Mouse (Mus musculus) embryonic facial prominence, embryonic 15.5 days (tissue): ENCODE data around the gene Zfp143. TPM values are rescaled to one million over a fixed set of nuclear protein-coding genes. Genes with fewer than 3 reads are reported as not detected.
A peak's percentile ranks its signal among the peaks of the same experiment; 100 is the strongest.
"Not testable (repeated sequence)": the region's sequence is repeated elsewhere in the genome, so short reads cannot be mapped to it uniquely, and the experiment has no call there.

Experiments used
- ATAC-seq: fragments of 200-750 bp; cut with Nextera tagmentation; 2 replicates; pipeline ENCODE4 v1.8.0; 2017; ENCODE audit warnings: low read depth, moderate TSS enrichment; ENCODE audit not compliant: insufficient number of reproducible peaks, low FRiP score, low TSS enrichment
- H3K27ac ChIP-seq: fragments of 300-500 bp; sonication (generic); replicated peaks from 2 replicates; pipeline ENCODE4 v1.5.1; 2015; ENCODE audit warnings: mild to moderate bottlenecking, inconsistent platforms
- H3K27me3 ChIP-seq: fragments of 300-500 bp; sonication (generic); 2 replicates; pipeline ENCODE4 v1.6.1; 2015; ENCODE audit warnings: inconsistent platforms
- H3K36me3 ChIP-seq: fragments of 300-500 bp; sonication (generic); 2 replicates; pipeline ENCODE4 v1.6.1; 2015; ENCODE audit warnings: mild to moderate bottlenecking, inconsistent platforms
- H3K4me1 ChIP-seq: fragments of 300-500 bp; sonication (generic); 2 replicates; pipeline ENCODE4 v1.6.1; 2015; ENCODE audit warnings: inconsistent platforms
- H3K4me2 ChIP-seq: fragments of 300-500 bp; sonication (generic); replicated peaks from 2 replicates; pipeline ENCODE4 v1.6.1; 2015; ENCODE audit warnings: mild to moderate bottlenecking, inconsistent platforms
- H3K4me3 ChIP-seq: fragments of 300-500 bp; sonication (generic); replicated peaks from 2 replicates; pipeline ENCODE4 v1.5.1; 2015; ENCODE audit warnings: mild to moderate bottlenecking, inconsistent platforms
- H3K9ac ChIP-seq: fragments of 300-500 bp; sonication (generic); 2 replicates; pipeline ENCODE4 v1.6.1; 2015; ENCODE audit warnings: inconsistent platforms
- H3K9me3 ChIP-seq: fragments of 300-500 bp; sonication (generic); replicated peaks from 2 replicates; pipeline ENCODE4 v1.6.1; 2016; ENCODE audit warnings: inconsistent platforms
- WGBS: fragments of 180-500 bp; shearing (Covaris S2); methylation state at CpG from one replicate; pipeline ENCODE4 v1.1.7; 2015; 5-methylcytosine and 5-hydroxymethylcytosine counted together
- polyA plus RNA-seq: library from polyadenylated mRNA; unstranded; fragments of >200 nt; fragmentation: Nextera tagmentation; extraction: Ambion mirVana; gene quantifications from 2 replicates; pipeline ENCODE4 v1.2.1, GENCODE M21; 2015

The Zfp143 gene
- polyA plus RNA-seq, result 16.1 and 17.3 TPM in 2 replicates

- WGBS, result under 1% methylated on average over 34 of the region's 34 CpGs
- H3K4me2 ChIP-seq, result peak within 1 kb of the TSS; percentile 56
- H3K9me3 ChIP-seq, result no peaks in the 10 kb centered on the region
- H3K27ac ChIP-seq, result peak within 1 kb of the TSS; percentile 100
- peak within 1 kb of the TSS; percentile 69 for H3K4me3 ChIP-seq
- H3K36me3 ChIP-seq, result peaks cover 22% of the 10 kb centered on the region
- ATAC-seq, result peak; percentile 99
- peak within 1 kb of the TSS; percentile 90 for H3K9ac ChIP-seq
- H3K4me1 ChIP-seq, result peaks cover 17% of the 10 kb centered on the region
- no peaks in the 10 kb centered on the region for H3K27me3 ChIP-seq
Measured at GRCm38 (mm10) chr7:110061199-110061751, at the start of gene Zfp143. TSS of gene Zfp143 (plus strand) at chr7:110061217.

GRCm38 (mm10) chr7:110011417-110011816, 49.6 kb upstream of the Zfp143 start:
- H3K4me3 ChIP-seq, result no peak overlapping the region

GRCm38 (mm10) chr7:110014272-110014671, 46.7 kb upstream of the Zfp143 start:
- Histone ChIP-seq H3K4me3 (no peak overlapping the region), H3K27me3 (no peaks in the 10 kb centered on the region), H3K9ac (no peak overlapping the region), H3K27ac (no peak overlapping the region), H3K36me3 (no peaks in the 10 kb centered on the region), H3K9me3 (no peaks in the 10 kb centered on the region), H3K4me1 (no peaks in the 10 kb centered on the region), H3K4me2 (no peak overlapping the region)
- no peak for ATAC-seq
- WGBS, result 78% methylated on average over 5 of the region's 5 CpGs

More at GRCm38 (mm10) chr7:110011417-110011816, 49.6 kb upstream of the Zfp143 start:
- 43% methylated on average over 1 of the region's 1 CpGs for WGBS
- ATAC-seq, result no peak
- Histone ChIP-seq H3K27ac (no peak overlapping the region), H3K9ac (no peak overlapping the region), H3K27me3 (no peaks in the 10 kb centered on the region), H3K4me1 (no peaks in the 10 kb centered on the region), H3K36me3 (no peaks in the 10 kb centered on the region), H3K4me2 (no peak overlapping the region), H3K9me3 (no peaks in the 10 kb centered on the region)

- no peaks in the 10 kb centered on the region for H3K36me3 ChIP-seq
- H3K9ac ChIP-seq, result peak within 1 kb of the TSS; percentile 99
- 0 out of 2 replicates have a peak, but pooled peaks cover 3% of the 10 kb centered on the region for H3K4me1 ChIP-seq
- WGBS, result under 1% methylated on average over 48 of the region's 48 CpGs
- H3K9me3 ChIP-seq, result no peaks in the 10 kb centered on the region
- ATAC-seq, result peak; percentile 94
- no peaks in the 10 kb centered on the region for H3K27me3 ChIP-seq
- H3K4me3 ChIP-seq, result peak within 1 kb of the TSS; percentile 99
- peak within 1 kb of the TSS; percentile 92 for H3K27ac ChIP-seq
- H3K4me2 ChIP-seq, result peak within 1 kb of the TSS; percentile 63
Measured at GRCm38 (mm10) chr7:110018117-110018630, 42.8 kb upstream of the Zfp143 start, which contains the start of gene Ipo7. TSS of gene Ipo7 (plus strand) at chr7:110018274.

- ATAC-seq, result peak; percentile 78
- Histone ChIP-seq H3K27me3 (no peaks in the 10 kb centered on the region), H3K27ac (peak overlapping the region; percentile 92), H3K9me3 (no peaks in the 10 kb centered on the region), H3K9ac (peak overlapping the region; percentile 99), H3K4me2 (peak overlapping the region; percentile 63), H3K4me1 (0 out of 2 replicates have a peak, but pooled peaks cover 3% of the 10 kb centered on the region), H3K36me3 (no peaks in the 10 kb centered on the region), H3K4me3 (peak overlapping the region; percentile 99)
- under 1% methylated on average over 40 of the region's 42 CpGs for WGBS
Measured at GRCm38 (mm10) chr7:110018631-110019482, 42.2 kb upstream of the Zfp143 start.

- ATAC-seq, result no peak
- Histone ChIP-seq H3K4me3 (no peak overlapping the region), H3K27me3 (no peaks in the 10 kb centered on the region), H3K4me2 (no peak overlapping the region), H3K4me1 (0 out of 2 replicates have a peak, but pooled peaks cover 3% of the 10 kb centered on the region), H3K9me3 (no peaks in the 10 kb centered on the region), H3K27ac (no peak overlapping the region), H3K36me3 (peaks cover 6% of the 10 kb centered on the region; the same call in 1 of the 2 replicates), H3K9ac (no peak overlapping the region)
- WGBS, result 84% methylated on average over 1 of the region's 1 CpGs
Measured at GRCm38 (mm10) chr7:110023553-110023952, 37.5 kb upstream of the Zfp143 start.

GRCm38 (mm10) chr7:110026594-110026993, 34.4 kb upstream of the Zfp143 start:
- no peak for ATAC-seq
- H3K4me1 ChIP-seq, result no peaks in the 10 kb centered on the region
- no peak overlapping the region for H3K9ac ChIP-seq
- H3K36me3 ChIP-seq, result peaks cover 28% of the 10 kb centered on the region
- 68% methylated on average over 2 of the region's 2 CpGs for WGBS
- no peak overlapping the region for H3K27ac ChIP-seq
- H3K9me3 ChIP-seq, result no peaks in the 10 kb centered on the region
- no peak overlapping the region for H3K4me3 ChIP-seq
- no peaks in the 10 kb centered on the region for H3K27me3 ChIP-seq
- H3K4me2 ChIP-seq, result no peak overlapping the region

GRCm38 (mm10) chr7:110028826-110029225, 32.2 kb upstream of the Zfp143 start:
- no peak for ATAC-seq
- Histone ChIP-seq H3K27ac (no peak overlapping the region), H3K27me3 (no peaks in the 10 kb centered on the region), H3K36me3 (peaks cover 46% of the 10 kb centered on the region), H3K9me3 (no peaks in the 10 kb centered on the region), H3K4me2 (no peak overlapping the region), H3K4me1 (no peaks in the 10 kb centered on the region), H3K4me3 (no peak overlapping the region), H3K9ac (no peak overlapping the region)
- 47% methylated on average over 1 of the region's 1 CpGs for WGBS

GRCm38 (mm10) chr7:110030342-110030741, 30.7 kb upstream of the Zfp143 start:
- Histone ChIP-seq H3K4me2 (no peak overlapping the region), H3K4me3 (no peak overlapping the region), H3K27me3 (no peaks in the 10 kb centered on the region), H3K36me3 (peaks cover 48% of the 10 kb centered on the region), H3K27ac (no peak overlapping the region), H3K9ac (no peak overlapping the region), H3K4me1 (no peaks in the 10 kb centered on the region), H3K9me3 (no peaks in the 10 kb centered on the region)
- WGBS, result 62% methylated on average over 3 of the region's 3 CpGs
- no peak for ATAC-seq

GRCm38 (mm10) chr7:110057723-110058122, 3.3 kb upstream of the Zfp143 start:
- H3K27ac ChIP-seq, H3K9me3 ChIP-seq, ATAC-seq, H3K4me2 ChIP-seq, H3K9ac ChIP-seq, H3K27me3 ChIP-seq, H3K4me3 ChIP-seq: not testable (repeated sequence)
- H3K4me1 ChIP-seq, result peaks cover 12% of the 10 kb centered on the region
- H3K36me3 ChIP-seq, result peaks cover 35% of the 10 kb centered on the region
- WGBS, result 93% methylated on average over 2 of the region's 2 CpGs

GRCm38 (mm10) chr7:110059092-110059785, 1.8 kb upstream of the Zfp143 start:
- Histone ChIP-seq H3K9ac (no peak overlapping the region), H3K36me3 (peaks cover 30% of the 10 kb centered on the region), H3K9me3 (no peaks in the 10 kb centered on the region), H3K4me1 (peaks cover 17% of the 10 kb centered on the region), H3K4me2 (no peak overlapping the region), H3K4me3 (0 out of 2 replicates have a peak overlapping the region, but pooled peaks have one; percentile 3), H3K27ac (no peak overlapping the region; the same call in 1 of the 2 replicates), H3K27me3 (no peaks in the 10 kb centered on the region)
- 82% methylated on average over 12 of the region's 12 CpGs for WGBS
- no peak for ATAC-seq
